Mouse (Mus musculus) kidney, postnatal 0 days (tissue): ENCODE data around the gene Zfp593. TPM values are rescaled to one million over a fixed set of nuclear protein-coding genes. Genes with fewer than 3 reads are reported as not detected.
A peak's percentile ranks its signal among the peaks of the same experiment; 100 is the strongest.

Source experiments
- ATAC-seq: fragments of 200-750 bp; cut with Nextera tagmentation; replicated peaks from 2 replicates; pipeline ENCODE4 v1.8.0; 2017; ENCODE audit warnings: low read depth, moderate number of reproducible peaks, moderate TSS enrichment, moderate library complexity; ENCODE audit not compliant: low FRiP score
- DNase-seq: peaks from one replicate; pipeline ENCODE4 v3.0.0-alpha.2; 2016; ENCODE audit warnings: low spot score
- H3K27ac ChIP-seq: fragments of 300-500 bp; sonication (generic); 2 replicates; pipeline ENCODE4 v1.5.1; 2014; ENCODE audit warnings: mild to moderate bottlenecking
- H3K27me3 ChIP-seq: fragments of 300-500 bp; sonication (generic); 2 replicates; pipeline ENCODE4 v1.6.1; 2014; ENCODE audit warnings: low read length, mixed read lengths; ENCODE audit not compliant: insufficient read depth
- H3K36me3 ChIP-seq: fragments of 300-500 bp; sonication (generic); 2 replicates; pipeline ENCODE4 v1.6.1; 2014; ENCODE audit warnings: low read length, mixed read lengths; ENCODE audit not compliant: insufficient read depth
- H3K4me1 ChIP-seq: fragments of 300-500 bp; sonication (generic); replicated peaks from 2 replicates; pipeline ENCODE4 v1.6.1; 2014; ENCODE audit warnings: antibody characterized with exemption, low read length, mixed read lengths; ENCODE audit not compliant: insufficient read depth
- H3K4me2 ChIP-seq: fragments of 300-500 bp; sonication (generic); 2 replicates; pipeline ENCODE4 v1.6.1; 2014; ENCODE audit warnings: mild to moderate bottlenecking, low read length, moderate library complexity, mixed read lengths
- H3K4me3 ChIP-seq: fragments of 300-500 bp; sonication (generic); replicated peaks from 2 replicates; pipeline ENCODE4 v1.5.1; 2014; ENCODE audit warnings: low read depth, low read length
- H3K9ac ChIP-seq: fragments of 300-500 bp; sonication (generic); 2 replicates; pipeline ENCODE4 v1.6.1; 2014; ENCODE audit warnings: low read depth, low read length
- H3K9me3 ChIP-seq: fragments of 300-500 bp; sonication (generic); replicated peaks from 2 replicates; pipeline ENCODE4 v1.6.1; 2016; ENCODE audit warnings: low read length, inconsistent platforms, mixed read lengths
- CTCF ChIP-seq: IDR thresholded peaks from 2 replicates; pipeline ENCODE4 v1.5.1; 2016; ENCODE audit warnings: antibody characterized with exemption, low read depth, mild to moderate bottlenecking, moderate library complexity
- WGBS: fragments of 180-500 bp; shearing (Covaris S2); extraction: QIAGEN DNeasy Blood & Tissue Kit; methylation state at CpG from one replicate; pipeline ENCODE4 v1.1.7; 2014; 5-methylcytosine and 5-hydroxymethylcytosine counted together
- polyA plus RNA-seq: library from polyadenylated mRNA; unstranded; fragments of >200 nt; fragmentation: Nextera tagmentation; extraction: Ambion mirVana; gene quantifications from 2 replicates; pipeline ENCODE4 v1.2.1, GENCODE M21; 2015

The Zfp593 gene
- polyA plus RNA-seq, 1 experiment from 2014 or later: 16.3 TPM

GRCm38 (mm10) chr4:134252911-134253721 lies 7.7 kb upstream of the Zfp593 start:
- Histone ChIP-seq H3K9me3 (no peaks in the 10 kb centered on the region), H3K4me1 (peaks cover 37% of the 10 kb centered on the region), H3K4me3 (peak overlapping the region; percentile 42), H3K9ac (peak overlapping the region; percentile 49; the same call in 1 of the 2 replicates), H3K36me3 (no peaks in the 10 kb centered on the region), H3K27me3 (peaks cover 26% of the 10 kb centered on the region), H3K27ac (peak overlapping the region; percentile 77), H3K4me2 (peak overlapping the region; percentile 85)
- DNase-seq (peak; percentile 41), ATAC-seq (no peak)
- 21% methylated on average over 15 of the region's 15 CpGs for WGBS
- TF ChIP-seq CTCF: no peak

- Histone ChIP-seq H3K27ac (peak overlapping the region; percentile 64), H3K4me1 (peaks cover 37% of the 10 kb centered on the region), H3K4me2 (peak overlapping the region; percentile 85), H3K9me3 (no peaks in the 10 kb centered on the region), H3K9ac (peak overlapping the region; percentile 49; the same call in 1 of the 2 replicates), H3K27me3 (peaks cover 26% of the 10 kb centered on the region), H3K4me3 (peak overlapping the region; percentile 42), H3K36me3 (no peaks in the 10 kb centered on the region)
- ATAC-seq (no peak), DNase-seq (peak; percentile 28)
- TF ChIP-seq CTCF: no peak
- WGBS: 17% methylated on average over 22 of the region's 22 CpGs
These were observed 6.9 kb upstream of the Zfp593 start for GRCm38 (mm10) chr4:134252131-134252910.

GRCm38 (mm10) chr4:134251241-134252130 lies 6.1 kb upstream of the Zfp593 start:
- 1% methylated on average over 91 of the region's 91 CpGs for WGBS
- peak overlapping the region; percentile 49 for H3K9ac ChIP-seq
- no peaks in the 10 kb centered on the region for H3K9me3 ChIP-seq
- peaks cover 32% of the 10 kb centered on the region for H3K4me1 ChIP-seq
- DNase-seq: peak; percentile 29
- H3K27me3 ChIP-seq: peaks cover 26% of the 10 kb centered on the region
- no peak for ATAC-seq
- H3K4me3 ChIP-seq: peak overlapping the region; percentile 42
- no peak for TF ChIP-seq CTCF
- H3K27ac ChIP-seq: no peak overlapping the region
- H3K4me2 ChIP-seq: peak overlapping the region; percentile 85
- no peaks in the 10 kb centered on the region for H3K36me3 ChIP-seq

GRCm38 (mm10) chr4:134250930-134251240 lies 5.5 kb upstream of the Zfp593 start:
- WGBS: 18% methylated on average over 10 of the region's 10 CpGs
- Histone ChIP-seq H3K27ac (no peak overlapping the region), H3K4me3 (peak overlapping the region; percentile 42), H3K9ac (peak overlapping the region; percentile 49), H3K4me2 (peak overlapping the region; percentile 85), H3K4me1 (peaks cover 30% of the 10 kb centered on the region), H3K36me3 (no peaks in the 10 kb centered on the region), H3K27me3 (peaks cover 26% of the 10 kb centered on the region), H3K9me3 (no peaks in the 10 kb centered on the region)
- no peak for DNase-seq
- TF ChIP-seq CTCF: no peak
- no peak for ATAC-seq

- no peak for TF ChIP-seq CTCF
- Histone ChIP-seq H3K4me3 (peak overlapping the region; percentile 42), H3K4me2 (peak overlapping the region; percentile 85), H3K9me3 (no peaks in the 10 kb centered on the region), H3K9ac (no peak overlapping the region), H3K27ac (no peak overlapping the region), H3K4me1 (peaks cover 33% of the 10 kb centered on the region), H3K36me3 (no peaks in the 10 kb centered on the region), H3K27me3 (peaks cover 26% of the 10 kb centered on the region)
- WGBS: 16% methylated on average over 27 of the region's 27 CpGs
- ATAC-seq (no peak), DNase-seq (peak; percentile 8)
These were observed 4.9 kb upstream of the Zfp593 start for GRCm38 (mm10) chr4:134250116-134250929.
